Mouse (Mus musculus) brain, adult 10 weeks (tissue): ENCODE data around the gene Zcwpw1. TPM values are rescaled to one million over a fixed set of nuclear protein-coding genes. Genes with fewer than 3 reads are reported as not detected.

Experiments used
- polyA plus RNA-seq: library from polyadenylated mRNA; stranded (reverse); fragments of 350-450 nt; fragmentation: Illumina TruSeq; extraction: RNeasy Lipid Tissue Mini Kit (QIAGEN cat#74804); gene quantifications from one replicate; pipeline ENCODE4 v1.2.3, GENCODE M21; 2015; ENCODE audit warnings: low read depth, low replicate concordance

Gene Zcwpw1
- 9.6 TPM for polyA plus RNA-seq

DNA sequence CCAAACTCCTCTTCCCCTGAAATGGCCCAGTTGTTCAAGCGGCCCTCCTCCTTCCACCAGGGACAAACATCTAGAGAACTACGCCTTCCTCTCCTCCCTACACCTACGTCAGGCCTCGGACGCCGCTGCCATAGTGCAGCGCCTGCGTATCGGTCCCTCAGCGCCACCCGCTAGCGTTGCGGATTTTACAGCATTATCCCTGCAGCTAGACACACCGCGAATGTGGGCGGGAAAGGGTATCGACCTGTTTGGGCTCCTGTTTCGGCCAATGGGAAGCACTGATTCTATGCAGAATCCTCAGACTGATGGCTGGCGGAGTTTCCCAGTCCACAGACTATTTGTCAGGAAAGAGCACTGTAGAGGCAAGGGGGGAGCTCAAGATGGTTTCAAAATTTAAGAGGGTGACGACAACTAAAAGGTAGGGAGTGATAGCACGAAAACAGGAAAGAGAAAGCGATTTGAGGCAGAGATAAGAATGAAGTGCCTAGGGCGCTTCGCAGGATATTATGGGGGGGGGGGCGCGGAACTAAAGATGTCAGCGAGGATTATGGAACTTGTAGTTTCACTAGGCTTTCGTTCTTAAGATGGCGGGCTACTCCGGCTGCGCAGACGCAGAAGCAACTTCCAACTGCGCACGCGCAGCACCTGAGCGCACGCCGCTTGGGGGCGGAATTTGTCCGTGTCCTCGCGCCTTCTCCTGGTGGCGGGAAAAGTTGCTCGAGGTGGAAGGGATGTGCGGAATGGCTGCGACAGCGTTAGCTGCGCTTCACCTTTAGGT, at the start of gene Zcwpw1, which contains the start of gene Mepce:
Gene Zcwpw1 (plus strand): TSS at position 648 of the 778 bp plus-strand sequence.
Gene Mepce (minus strand): TSS at position 505 of the 778 bp plus-strand sequence.

DNA sequence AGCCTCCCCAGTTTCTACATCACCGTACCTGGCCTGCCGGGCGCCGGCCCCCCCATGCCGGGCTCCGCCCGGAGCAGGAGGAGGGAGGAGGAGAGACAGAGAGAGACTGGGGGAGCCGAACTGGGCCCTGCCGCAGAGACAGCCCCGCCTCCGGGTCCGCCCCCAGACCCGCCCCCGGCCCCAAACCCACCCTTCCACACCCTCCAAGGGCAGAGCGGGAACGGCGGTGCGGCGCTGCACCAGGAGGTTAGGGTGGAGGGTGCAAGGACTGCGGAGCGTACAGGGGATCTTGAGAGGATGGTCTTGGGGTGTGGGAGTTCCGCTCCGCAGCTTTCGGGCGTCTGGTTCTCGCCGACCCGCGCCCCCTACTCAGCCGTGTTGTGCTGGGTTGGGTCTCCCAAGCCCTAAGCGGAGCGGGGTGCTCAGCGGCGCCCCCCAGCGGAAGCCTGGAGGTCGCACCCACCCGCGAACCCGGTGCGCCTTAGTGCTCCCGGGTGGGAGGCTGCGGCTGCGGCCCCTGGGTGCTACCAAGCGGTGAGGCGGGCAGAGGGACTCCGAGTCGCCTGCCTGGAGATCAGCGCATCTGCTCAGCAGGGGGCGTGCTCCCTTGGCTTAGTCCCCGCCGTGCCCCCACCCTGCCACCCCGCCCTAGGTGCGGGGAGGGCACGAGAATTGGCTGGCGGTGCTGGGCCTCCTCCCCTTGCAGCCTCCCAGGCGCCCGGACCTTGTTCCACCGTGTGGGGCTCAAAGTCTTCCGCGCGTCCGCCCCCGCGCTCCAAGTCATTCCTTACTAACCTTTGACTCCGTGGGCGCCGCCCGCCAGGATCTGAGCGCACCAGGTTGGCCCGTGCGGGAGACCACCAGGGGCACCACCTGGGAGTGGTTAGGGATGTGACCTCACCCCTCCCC, 46.3 kb upstream of the Zcwpw1 start, which contains the start of gene Nyap1:
Gene Nyap1 (minus strand): TSS at position 585 of the 909 bp plus-strand sequence.

DNA sequence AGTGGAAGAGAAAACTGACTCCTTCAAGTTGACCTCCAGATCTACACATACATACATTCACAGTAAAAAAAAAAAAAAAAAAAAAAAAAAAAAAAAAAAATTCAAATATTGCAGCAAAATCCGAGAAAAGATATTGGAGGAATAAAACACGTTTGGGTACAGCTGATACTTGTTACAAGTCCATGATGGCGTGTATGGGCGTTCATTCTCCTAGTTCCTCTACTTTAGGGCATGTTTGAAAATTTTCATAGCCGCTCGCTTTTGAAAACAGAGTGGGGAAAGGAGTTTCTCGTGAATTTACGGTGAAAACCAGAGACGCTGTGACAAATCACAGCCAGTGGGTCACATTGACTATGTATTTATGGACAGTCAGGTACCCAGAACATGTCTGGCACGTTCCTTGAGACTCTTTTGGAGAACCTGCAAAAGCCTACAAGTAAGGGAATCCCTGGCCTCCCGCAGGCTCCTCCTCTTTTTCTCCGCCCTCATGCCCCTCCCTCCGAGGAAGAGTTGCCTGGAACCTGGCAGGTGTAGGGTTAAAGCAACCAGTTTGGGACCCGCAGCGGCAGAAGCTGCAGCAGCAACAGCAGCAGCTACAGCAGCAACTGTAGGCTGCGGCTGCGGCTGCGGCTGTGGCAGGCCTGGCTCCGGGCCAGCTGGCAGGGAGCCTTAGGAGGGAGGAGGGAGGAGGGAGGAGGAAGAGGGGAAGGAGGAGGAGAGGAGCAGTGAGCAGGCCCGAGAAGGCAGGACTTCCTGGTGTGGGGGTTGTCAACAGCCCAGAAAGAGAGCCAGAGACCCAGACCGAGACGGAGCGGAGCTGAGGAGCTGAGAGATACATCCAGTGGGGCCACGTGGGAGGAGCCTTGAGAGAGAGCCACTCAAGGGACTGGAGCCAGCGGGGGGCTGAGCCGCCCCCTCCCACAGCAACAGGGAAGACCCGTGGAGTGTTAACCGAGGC, 42.1 kb upstream of the Zcwpw1 start, which contains the start of gene Tsc22d4:
Gene Tsc22d4 (plus strand): TSS at position 517 of the 958 bp plus-strand sequence.

DNA sequence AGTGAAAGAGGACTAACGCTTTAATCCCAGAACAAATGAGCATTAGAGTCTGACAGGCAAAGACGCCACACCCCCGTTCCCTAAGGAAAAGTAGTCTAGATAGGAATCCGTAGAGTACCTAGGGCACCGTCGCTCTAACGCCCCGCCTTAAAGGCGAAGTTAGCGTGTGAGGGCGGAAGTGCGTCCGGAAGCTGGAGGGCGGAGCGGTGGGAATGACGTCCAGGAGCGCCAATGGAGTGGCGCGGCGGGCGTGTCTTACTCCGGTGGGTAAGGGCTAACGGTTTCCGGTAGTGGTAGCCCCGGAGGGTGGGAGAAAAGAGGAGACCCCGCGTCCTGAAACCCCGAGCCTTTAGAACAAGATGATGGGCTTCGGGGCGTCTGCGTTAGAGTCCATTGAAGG, 9.0 kb upstream of the Zcwpw1 start, which contains the start of gene Ppp1r35:
Gene Ppp1r35 (plus strand): TSS at position 215 of the 400 bp plus-strand sequence.

DNA sequence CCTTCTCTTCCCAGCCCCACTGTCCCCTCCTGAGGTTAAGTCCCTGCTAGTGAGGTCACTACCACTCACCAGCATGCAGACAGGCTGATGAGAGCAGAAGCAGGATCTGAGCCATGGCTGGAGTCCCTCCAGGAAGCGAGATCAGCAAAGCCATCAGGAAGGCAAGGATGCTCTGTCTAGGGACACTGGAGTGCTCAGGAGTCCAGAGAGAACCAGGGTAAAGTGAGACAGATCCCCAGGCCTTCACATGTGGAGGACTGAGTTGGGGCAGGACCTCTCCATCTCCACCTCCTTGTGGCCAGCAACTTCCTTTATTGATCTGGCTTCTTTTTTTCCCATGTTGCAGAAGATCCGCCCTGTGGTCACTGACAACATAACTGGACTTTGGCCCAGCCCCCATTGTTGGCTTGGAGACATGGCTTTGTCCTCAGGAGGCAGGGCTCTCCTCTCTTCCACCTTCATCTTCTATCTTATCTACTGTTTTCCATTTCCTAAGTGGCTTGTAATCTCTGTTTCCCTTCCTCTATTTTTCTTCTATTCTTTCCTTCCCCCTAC, 48.4 kb downstream of the Zcwpw1 start, which contains the start of gene Pilra:
Gene Pilra (minus strand): TSS at position 316 of the 555 bp plus-strand sequence.

DNA sequence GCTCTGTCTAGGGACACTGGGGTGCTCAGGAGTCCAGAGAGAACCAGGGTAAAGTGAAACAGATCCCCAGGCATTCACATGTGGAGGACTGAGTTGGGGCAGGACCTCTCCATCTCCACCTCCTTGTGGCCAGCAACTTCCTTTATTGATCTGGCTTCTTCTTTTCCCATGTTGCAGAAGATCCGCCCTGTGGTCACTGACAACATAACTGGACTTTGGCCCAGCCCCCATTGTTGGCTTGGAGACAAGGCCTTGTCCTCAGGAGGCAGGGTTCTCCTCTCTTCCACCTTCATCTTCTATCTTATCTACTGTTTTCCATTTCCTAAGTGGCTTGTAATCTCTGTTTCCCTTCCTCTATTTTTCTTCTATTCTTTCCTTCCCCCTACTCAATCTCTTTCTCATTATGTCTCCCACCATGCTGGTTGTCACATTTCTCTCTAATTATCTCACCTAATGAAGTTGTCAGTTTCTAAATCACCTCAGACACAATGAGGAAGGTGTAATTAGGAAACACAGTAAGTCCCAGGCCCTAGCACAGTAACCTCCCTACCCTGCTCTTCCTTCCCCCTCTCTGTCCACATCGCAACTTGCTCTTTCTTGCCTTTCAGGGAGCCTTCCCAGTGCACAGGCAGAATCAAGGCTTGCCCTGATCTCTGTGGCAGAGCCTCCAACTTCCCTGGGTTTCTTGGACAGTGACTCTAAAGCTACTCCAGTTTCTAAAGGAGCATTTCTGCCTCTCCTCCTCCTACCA, 70.5 kb downstream of the Zcwpw1 start, which contains the start of gene Pilrb1:
Gene Pilrb1 (minus strand): TSS at position 147 of the 751 bp plus-strand sequence.

DNA sequence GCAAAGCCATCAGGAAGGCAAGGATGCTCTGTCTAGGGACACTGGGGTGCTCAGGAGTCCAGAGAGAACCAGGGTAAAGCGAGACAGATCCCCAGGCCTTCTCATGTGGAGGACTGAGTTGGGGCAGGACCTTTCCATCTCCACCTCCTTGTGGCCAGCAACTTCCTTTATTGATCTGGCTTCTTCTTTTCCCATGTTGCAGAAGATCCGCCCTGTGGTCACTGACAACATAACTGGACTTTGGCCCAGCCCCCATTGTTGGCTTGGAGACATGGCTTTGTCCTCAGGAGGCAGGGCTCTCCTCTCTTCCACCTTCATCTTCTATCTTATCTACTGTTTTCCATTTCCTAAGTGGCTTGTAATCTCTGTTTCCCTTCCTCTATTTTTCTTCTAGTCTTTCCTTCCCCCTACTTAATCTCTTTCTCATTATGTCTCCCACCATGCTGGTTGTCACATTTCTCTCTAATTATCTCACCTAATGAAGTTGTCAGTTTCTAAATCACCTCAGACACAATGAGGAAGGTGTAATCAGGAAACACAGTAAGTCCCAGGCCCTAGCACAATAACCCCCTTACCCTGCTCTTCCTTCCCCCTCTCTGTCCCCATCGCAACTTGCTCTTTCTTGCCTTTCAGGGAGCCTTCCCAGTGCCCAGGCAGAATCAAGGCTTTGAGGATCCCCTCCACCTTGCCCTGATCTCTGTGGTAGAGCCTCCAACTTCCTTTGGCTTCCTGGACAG, 84.2 kb downstream of the Zcwpw1 start, which contains the start of gene Pilrb2:
Gene Pilrb2 (minus strand): TSS at position 172 of the 737 bp plus-strand sequence.

Other genes with a start within 250 kb of the Zcwpw1 start
- gene Actl6b, start 234.3 kb upstream of the Zcwpw1 start, polyA plus RNA-seq: 130 TPM
- gene Tfr2, start 218.0 kb upstream of the Zcwpw1 start, polyA plus RNA-seq: 7.5 TPM
- 19.5 TPM for gene Mospd3, start 186.7 kb upstream of the Zcwpw1 start, polyA plus RNA-seq
- gene Pcolce, start 174.0 kb upstream of the Zcwpw1 start, polyA plus RNA-seq: 12.1 TPM
- not detected for gene Fbxo24, start 158.8 kb upstream of the Zcwpw1 start, polyA plus RNA-seq
- gene Lrch4, start 158.7 kb upstream of the Zcwpw1 start, polyA plus RNA-seq: 10.6 TPM
- 8.3 TPM for gene Gm20605, start 158.6 kb upstream of the Zcwpw1 start, polyA plus RNA-seq
- 4.2 TPM for gene Sap25, start 146.5 kb upstream of the Zcwpw1 start, polyA plus RNA-seq
- not detected for gene Irs3, start 142.1 kb upstream of the Zcwpw1 start, polyA plus RNA-seq
- 33.0 TPM for gene Agfg2, start 103.1 kb upstream of the Zcwpw1 start, polyA plus RNA-seq
- gene Nyap1, start 46.2 kb upstream of the Zcwpw1 start, polyA plus RNA-seq: 57.5 TPM
- gene Tsc22d4, start 42.1 kb upstream of the Zcwpw1 start, polyA plus RNA-seq: 226 TPM
- gene Ppp1r35, start 8.9 kb upstream of the Zcwpw1 start, polyA plus RNA-seq: 25.6 TPM
- gene Mepce, start 143 bp upstream of the Zcwpw1 start, polyA plus RNA-seq: 32.0 TPM
- 1.0 TPM for gene Pilra, start 48.5 kb downstream of the Zcwpw1 start, polyA plus RNA-seq
- gene Pilrb1, start 70.3 kb downstream of the Zcwpw1 start, polyA plus RNA-seq: not detected
- gene Pilrb2, start 84.0 kb downstream of the Zcwpw1 start, polyA plus RNA-seq: not detected
- 1.1 TPM for gene Cyp3a13, start 133.8 kb downstream of the Zcwpw1 start, polyA plus RNA-seq
- 48.5 TPM for gene Gjc3, start 175.3 kb downstream of the Zcwpw1 start, polyA plus RNA-seq
- 0.52 TPM for gene Azgp1, start 193.7 kb downstream of the Zcwpw1 start, polyA plus RNA-seq
- not detected for gene Smok3a, start 233.5 kb downstream of the Zcwpw1 start, polyA plus RNA-seq
- not detected for gene Smok3b, start 233.6 kb downstream of the Zcwpw1 start, polyA plus RNA-seq